Comparison of ENCODE assay signal across 8 mouse cellular contexts in genomic region chr5:97055511-97056068, GRCm38 (mm10). TPM values are rescaled to one million over a fixed set of nuclear protein-coding genes. Genes with fewer than 3 reads are reported as not detected.
DNase-seq lines count a peak whose midpoint lies in the region; ATAC-seq and TF ChIP-seq lines count a peak whose summit lies in the region.

No protein-coding gene starts in this region.

- DNase-seq in adrenal gland, postnatal 10 days, result peak; percentile 50
- no peak for DNase-seq in adrenal gland, postnatal 4 days (ENCODE audit: low spot score in 2 of 2)
- DNase-seq in layer of hippocampus, adult 11-12 months (ENCODE audit: low spot score), result peak; percentile 73
- DNase-seq in layer of hippocampus, postnatal 36 days, result no peak
- peak; percentile 52 for DNase-seq in embryo, embryonic 11.5 days (ENCODE audit: low read depth, low spot score)
- peak; percentile 47 for DNase-seq in large intestine, adult 2 months (ENCODE audit: low read depth, low spot score)

- H3K36me3 ChIP-seq in E14TG2a.4 (ENCODE audit: insufficient read depth, low read length), result no peaks in the 10 kb centered on the region

- H3K27me3 ChIP-seq in E14TG2a.4 (ENCODE audit: insufficient read depth, low read length), result no peaks in the 10 kb centered on the region

- no peaks in the 10 kb centered on the region for H3K4me1 ChIP-seq in E14TG2a.4 (replicated peaks; ENCODE audit: low read depth, low read length)

- TF ChIP-seq CTCF in E14TG2a.4 (conservative IDR thresholded peaks at IDR 0.05; ENCODE audit: low read length), result peak; percentile 80

- ATAC-seq in neutrophil, adult 5-6 weeks (ENCODE audit: extremely low read depth, insufficient number of reproducible peaks, low FRiP score, poor library complexity, severe bottlenecking), result peak; percentile 69; the same call in 1 of the 2 replicates

- no peaks in the 10 kb centered on the region for H3K9me3 ChIP-seq in E14TG2a.4 (ENCODE audit: low read length)

- 4% methylated on average over 1 of the region's 1 CpGs for WGBS in large intestine, adult 2 months

- no peak overlapping the region for H3K4me3 ChIP-seq in E14TG2a.4 (replicated peaks; ENCODE audit: low read length)

RNA-seq across cellular contexts. Expression of gene Paqr3, which starts 55.8 kb away (rescaled TPM):
- 1 to 10 TPM; 2.5 to 3.8 TPM for total RNA-seq in adrenal gland, postnatal 10 days (2021)
- total RNA-seq in adrenal gland, postnatal 4 days (2021), result 1 to 10 TPM; 6.0 to 6.8 TPM
- 10 to 100 TPM; 28.2 to 38.6 TPM for total RNA-seq in layer of hippocampus, postnatal 36 days (2021)
- polyA plus RNA-seq in large intestine, adult 2 months (2012; rRNA removed), result 1.1 TPM in 2 replicates
- 3.2 and 5.0 TPM in 2 replicates for total RNA-seq in neutrophil, adult 5-6 weeks (2017)

RNA-seq across cellular contexts. Expression of gene Bmp2k, which starts 58.1 kb away (rescaled TPM):
- 10 to 100 TPM; 22.3 to 24.7 TPM for total RNA-seq in adrenal gland, postnatal 10 days (2021)
- 10 to 100 TPM; 25.3 to 26.8 TPM for total RNA-seq in adrenal gland, postnatal 4 days (2021)
- 10 to 100 TPM; 13.1 to 13.7 TPM for total RNA-seq in layer of hippocampus, postnatal 36 days (2021)
- 6.1 and 9.2 TPM in 2 replicates for polyA plus RNA-seq in large intestine, adult 2 months (2012; rRNA removed)
- 107 and 117 TPM in 2 replicates for total RNA-seq in neutrophil, adult 5-6 weeks (2017)

Comparison
In these comparisons a context has a peak if more than half of its experiments do, and no peak if none do; other contexts are left out.
1. DNase-seq: peak in adrenal gland, postnatal 10 days (single experiment), layer of hippocampus, adult 11-12 months (single experiment), embryo, embryonic 11.5 days (single experiment) and large intestine, adult 2 months (single experiment); none in adrenal gland, postnatal 4 days (0 of 2) and layer of hippocampus, postnatal 36 days (0 of 2).